Mouse (Mus musculus) hindbrain, embryonic 11.5 days (tissue): Measurements from ENCODE around the gene Olfr1328. TPM values are rescaled to one million over a fixed set of nuclear protein-coding genes. Genes with fewer than 3 reads are reported as not detected.
"Not testable (repeated sequence)": the region's sequence is repeated elsewhere in the genome, so short reads cannot be mapped to it uniquely, and the experiment has no call there.

Experiments used
- ATAC-seq: fragments of 200-750 bp; cut with Nextera tagmentation; 2 replicates; pipeline ENCODE4 v1.8.0; 2017; ENCODE audit warnings: mild to moderate bottlenecking, moderate TSS enrichment, moderate library complexity; ENCODE audit not compliant: low FRiP score
- DNase-seq: peaks from one replicate; pipeline ENCODE4 v3.0.0-alpha.2; 2015; ENCODE audit warnings: low spot score
- H3K27ac ChIP-seq: fragments of 300-500 bp; sonication (generic); 2 replicates; pipeline ENCODE4 v1.5.1; 2014; ENCODE audit warnings: mild to moderate bottlenecking, low read depth, low read length
- H3K27me3 ChIP-seq: fragments of 300-500 bp; sonication (generic); 2 replicates; pipeline ENCODE4 v1.6.1; 2014; ENCODE audit warnings: mild to moderate bottlenecking, low read length, moderate library complexity, mixed read lengths; ENCODE audit not compliant: control insufficient read depth, insufficient read depth
- H3K36me3 ChIP-seq: fragments of 300-500 bp; sonication (generic); 2 replicates; pipeline ENCODE4 v1.6.1; 2014; ENCODE audit warnings: mild to moderate bottlenecking, low read length, moderate library complexity, mixed read lengths; ENCODE audit not compliant: control insufficient read depth, insufficient read depth
- H3K4me1 ChIP-seq: fragments of 300-500 bp; sonication (generic); replicated peaks from 2 replicates; pipeline ENCODE4 v1.6.1; 2014; ENCODE audit warnings: low read length, mixed read lengths; ENCODE audit not compliant: control insufficient read depth, insufficient read depth
- H3K4me2 ChIP-seq: fragments of 300-500 bp; sonication (generic); replicated peaks from 2 replicates; pipeline ENCODE4 v1.6.1; 2014; ENCODE audit warnings: mild to moderate bottlenecking, low read depth, low read length
- H3K4me3 ChIP-seq: fragments of 300-500 bp; sonication (generic); 2 replicates; pipeline ENCODE4 v1.5.1; 2014; ENCODE audit warnings: low read depth, low read length
- H3K9ac ChIP-seq: fragments of 300-500 bp; sonication (generic); 2 replicates; pipeline ENCODE4 v1.6.1; 2014; ENCODE audit warnings: low read depth, low read length
- H3K9me3 ChIP-seq: fragments of 300-500 bp; sonication (generic); 2 replicates; pipeline ENCODE4 v1.6.1; 2016; ENCODE audit warnings: low read length; ENCODE audit not compliant: control insufficient read depth
- WGBS: fragments of 180-500 bp; shearing (Covaris S2); extraction: QIAGEN DNeasy Blood & Tissue Kit; methylation state at CpG from one replicate; pipeline ENCODE4 v1.1.7; 2014; 5-methylcytosine and 5-hydroxymethylcytosine counted together
- polyA plus RNA-seq: library from polyadenylated mRNA; unstranded; fragments of >200 nt; fragmentation: Nextera tagmentation; extraction: Ambion mirVana; gene quantifications from 2 replicates; pipeline ENCODE4 v1.2.1, GENCODE M21; 2014

The Olfr1328 gene
- 0.07 TPM in 1 of 2 replicates, not detected in the other for polyA plus RNA-seq

DNA sequence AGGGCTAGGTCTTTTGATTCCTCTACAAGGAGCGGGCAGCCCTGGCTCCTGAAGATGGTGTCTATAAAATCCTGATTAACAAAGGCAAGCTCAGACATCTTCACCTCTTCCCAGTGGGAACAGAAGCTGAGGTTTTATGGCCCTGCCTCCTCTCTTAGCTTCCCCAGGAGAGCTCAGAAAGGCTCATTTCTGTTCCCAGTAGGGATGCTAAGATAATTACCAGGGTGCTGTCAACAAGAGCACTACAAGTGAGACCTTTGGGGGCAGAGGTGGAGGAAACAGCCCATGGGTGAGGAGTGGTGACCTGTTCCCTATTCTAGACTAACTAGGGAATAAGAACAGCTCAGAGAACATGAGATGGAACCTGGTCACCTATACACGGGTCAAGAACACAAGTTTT lies at the start of gene Olfr1328:
TSS of gene Olfr1328 (minus strand) at position 101 of the 400 bp plus-strand sequence.
- Histone ChIP-seq H3K27me3 (no peaks in the 10 kb centered on the region), H3K4me3 (no peak within 1 kb of the TSS), H3K9me3 (no peaks in the 10 kb centered on the region), H3K36me3 (no peaks in the 10 kb centered on the region), H3K4me2 (no peak within 1 kb of the TSS), H3K9ac (no peak within 1 kb of the TSS), H3K27ac (no peak within 1 kb of the TSS), H3K4me1 (no peaks in the 10 kb centered on the region)
- WGBS: 82% methylated on average over 2 of the region's 2 CpGs
- DNase-seq: no peak
- no peak for ATAC-seq

DNA sequence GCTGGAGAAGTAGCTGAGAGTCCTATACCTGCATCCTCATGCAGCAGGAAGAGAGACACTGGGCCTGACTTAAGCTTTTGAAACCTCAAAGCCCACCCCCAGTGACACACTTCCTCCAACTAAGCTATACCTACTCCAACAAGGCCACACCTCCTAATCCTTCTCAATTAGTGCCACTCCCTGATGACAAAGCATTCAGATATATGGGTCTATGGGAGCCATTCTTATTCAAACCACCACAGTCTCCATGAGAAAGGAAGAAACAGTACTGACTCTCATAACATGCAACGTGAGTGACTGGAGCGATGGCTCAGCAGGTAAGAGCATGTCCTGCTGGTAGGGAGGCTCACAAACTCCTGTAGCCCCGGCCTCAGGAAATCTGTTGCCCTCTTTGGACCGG lies 46.9 kb upstream of the Olfr1328 start:
- Histone ChIP-seq H3K4me2 (no peak overlapping the region), H3K27me3 (no peaks in the 10 kb centered on the region), H3K4me3 (no peak overlapping the region), H3K9ac (no peak overlapping the region), H3K36me3 (no peaks in the 10 kb centered on the region), H3K9me3 (no peaks in the 10 kb centered on the region), H3K27ac (no peak overlapping the region), H3K4me1 (no peaks in the 10 kb centered on the region)
- DNase-seq (no peak), ATAC-seq (no peak; the same call in 1 of the 2 replicates)
- 90% methylated on average over 4 of the region's 4 CpGs for WGBS

DNA sequence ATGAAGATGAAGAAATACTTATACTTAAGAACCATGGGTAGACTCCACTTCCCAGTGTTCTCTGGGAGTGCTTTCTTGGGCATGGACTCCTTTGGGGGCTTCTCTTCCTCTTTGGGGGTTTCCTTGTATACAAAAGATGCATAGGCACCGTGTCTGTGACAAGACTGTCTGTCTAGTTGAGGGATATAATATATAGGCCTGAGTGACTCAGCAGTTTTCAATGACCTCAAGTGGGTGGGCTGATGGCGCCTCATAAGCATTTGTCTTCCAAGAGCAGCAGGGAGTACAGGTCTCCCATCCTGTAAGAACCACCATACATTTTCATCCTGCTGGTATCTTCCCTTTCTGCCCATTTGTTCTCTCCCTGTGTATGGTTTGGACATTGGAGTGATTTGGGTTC lies 34.9 kb upstream of the Olfr1328 start:
- Histone ChIP-seq H3K4me1 (no peaks in the 10 kb centered on the region), H3K27ac (no peak overlapping the region), H3K9ac (no peak overlapping the region), H3K4me2 (no peak overlapping the region), H3K36me3 (no peaks in the 10 kb centered on the region), H3K9me3 (no peaks in the 10 kb centered on the region), H3K4me3 (no peak overlapping the region), H3K27me3 (no peaks in the 10 kb centered on the region)
- DNase-seq (no peak), ATAC-seq (no peak)
- WGBS: 86% methylated on average over 2 of the region's 2 CpGs

DNA sequence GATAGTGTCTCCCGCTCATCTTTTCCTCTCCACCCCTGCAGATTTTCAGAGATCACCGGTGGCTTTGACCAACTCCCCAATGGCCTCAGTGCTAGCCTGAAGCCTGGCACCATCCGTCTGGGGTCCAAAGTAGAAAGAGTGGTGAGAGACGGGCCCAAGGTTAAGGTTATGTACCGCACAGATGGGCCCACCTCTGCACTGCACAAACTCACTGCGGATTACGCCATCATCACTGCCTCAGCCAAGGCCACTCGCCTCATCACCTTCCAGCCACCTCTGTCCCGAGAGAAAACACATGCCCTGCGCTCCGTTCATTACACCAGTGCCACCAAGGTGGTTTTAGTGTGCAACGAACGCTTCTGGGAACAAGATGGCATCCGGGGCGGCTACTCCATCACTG lies 29.3 kb upstream of the Olfr1328 start:
- no peak overlapping the region for H3K4me2 ChIP-seq
- no peaks in the 10 kb centered on the region for H3K36me3 ChIP-seq
- 93% methylated on average over 15 of the region's 15 CpGs for WGBS
- H3K4me3 ChIP-seq: no peak overlapping the region
- no peaks in the 10 kb centered on the region for H3K27me3 ChIP-seq
- no peak overlapping the region for H3K27ac ChIP-seq
- no peak for ATAC-seq
- no peak for DNase-seq
- H3K9me3 ChIP-seq: no peaks in the 10 kb centered on the region
- no peak overlapping the region for H3K9ac ChIP-seq
- no peaks in the 10 kb centered on the region for H3K4me1 ChIP-seq

DNA sequence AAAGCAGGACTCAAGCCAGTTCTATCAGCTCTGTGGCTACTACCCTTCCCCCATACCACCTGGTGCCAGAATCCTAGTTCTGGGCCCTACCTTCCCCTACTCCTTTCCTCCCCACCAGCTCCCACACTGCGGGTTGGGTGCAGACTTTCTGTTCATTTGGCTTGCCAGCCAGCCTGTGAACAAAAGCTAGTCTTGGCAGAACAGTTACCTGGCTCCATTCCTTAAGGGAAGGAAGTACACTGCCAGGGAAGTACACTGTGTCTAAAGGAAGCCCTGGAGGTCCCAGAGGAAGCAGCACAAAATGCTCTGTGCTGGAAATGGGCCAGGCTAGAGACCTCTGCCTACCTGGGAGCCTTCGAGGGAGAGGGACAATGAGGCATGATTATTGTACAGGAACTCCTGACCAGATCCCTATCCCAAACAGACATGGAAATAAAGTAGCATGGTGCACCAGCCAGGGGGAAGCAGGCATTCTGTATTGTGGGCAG lies 22.8 kb upstream of the Olfr1328 start, which contains the start of gene Lao1:
TSS of gene Lao1 (plus strand) at position 438 of the 488 bp plus-strand sequence.
- ATAC-seq (no peak), DNase-seq (no peak)
- Histone ChIP-seq H3K9ac (no peak within 1 kb of the TSS), H3K36me3 (no peaks in the 10 kb centered on the region), H3K4me1 (no peaks in the 10 kb centered on the region), H3K4me2 (no peak within 1 kb of the TSS), H3K27me3 (no peaks in the 10 kb centered on the region), H3K9me3 (no peaks in the 10 kb centered on the region), H3K27ac (no peak within 1 kb of the TSS), H3K4me3 (no peak within 1 kb of the TSS)
- WGBS: 85% methylated on average over 2 of the region's 2 CpGs

DNA sequence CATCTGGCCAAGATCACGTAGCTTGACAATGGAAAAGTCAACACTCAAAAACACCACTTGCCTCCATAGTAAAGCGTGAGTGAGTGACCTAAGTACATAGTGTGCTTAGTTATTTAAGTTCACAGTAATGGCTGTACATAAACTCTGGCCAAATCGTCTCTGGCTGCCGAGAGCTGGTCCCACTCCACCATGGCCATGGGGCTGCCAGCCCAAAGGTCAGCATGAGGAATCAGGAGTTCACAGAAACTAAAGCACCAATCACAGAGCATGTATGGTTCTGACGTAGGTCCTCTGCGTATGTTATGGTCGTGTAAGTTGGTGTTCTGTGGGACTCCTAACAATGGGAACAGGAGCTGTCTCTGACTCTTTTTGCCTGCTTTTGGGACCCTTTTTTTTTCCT lies 20.4 kb upstream of the Olfr1328 start:
- Histone ChIP-seq H3K4me3 (no peak overlapping the region), H3K9ac (no peak overlapping the region), H3K36me3 (no peaks in the 10 kb centered on the region), H3K9me3 (no peaks in the 10 kb centered on the region), H3K4me1 (no peaks in the 10 kb centered on the region), H3K27me3 (no peaks in the 10 kb centered on the region), H3K4me2 (no peak overlapping the region), H3K27ac (no peak overlapping the region)
- WGBS: 91% methylated on average over 7 of the region's 7 CpGs
- no peak for DNase-seq
- no peak for ATAC-seq

DNA sequence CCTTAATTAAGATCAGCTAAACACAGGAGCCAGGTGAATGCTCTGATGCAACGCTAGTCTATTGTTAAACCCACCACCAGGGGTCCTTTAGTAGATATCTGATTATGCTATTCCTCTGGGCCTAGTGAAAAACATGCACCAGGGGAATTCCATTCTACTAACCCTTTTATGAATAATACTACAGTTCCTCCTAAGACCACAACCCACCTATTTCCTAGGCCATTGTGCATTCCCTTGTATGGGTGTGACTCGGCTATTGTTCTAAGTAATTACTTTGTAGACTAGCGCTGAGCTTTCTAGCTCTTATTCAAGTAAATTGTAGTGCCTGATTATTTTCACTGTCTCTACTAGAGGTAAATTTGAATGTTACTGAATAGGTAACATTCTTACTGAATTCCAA lies 7.1 kb downstream of the Olfr1328 start:
- not testable (repeated sequence) for H3K4me1 ChIP-seq, DNase-seq, H3K9ac ChIP-seq, H3K9me3 ChIP-seq, H3K27me3 ChIP-seq, H3K4me3 ChIP-seq, H3K4me2 ChIP-seq, H3K36me3 ChIP-seq, ATAC-seq, H3K27ac ChIP-seq
- 79% methylated on average over 3 of the region's 3 CpGs for WGBS

DNA sequence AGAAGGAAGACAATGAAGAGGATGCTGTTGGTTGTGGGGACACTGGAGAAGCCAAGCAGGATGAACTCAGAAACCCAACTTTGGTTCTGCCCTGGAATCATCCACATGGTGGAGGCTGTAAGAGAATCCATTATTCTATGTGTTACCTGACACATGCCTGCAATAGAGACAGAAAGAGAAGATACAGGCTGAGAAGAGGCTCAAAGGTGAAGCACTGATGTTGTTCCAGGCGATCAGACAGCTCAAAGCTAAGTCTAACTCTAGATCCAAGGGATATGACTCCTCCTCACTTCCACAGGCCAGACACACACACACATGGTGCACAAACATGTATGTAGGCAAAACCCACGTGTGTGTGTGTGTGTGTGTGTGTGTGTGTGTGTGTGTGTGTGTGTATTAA lies 21.0 kb downstream of the Olfr1328 start, which contains the start of gene Olfr1329:
TSS of gene Olfr1329 (minus strand) at position 101 of the 400 bp plus-strand sequence.
- H3K9me3 ChIP-seq, H3K36me3 ChIP-seq, H3K4me1 ChIP-seq, H3K27me3 ChIP-seq, H3K27ac ChIP-seq, H3K4me2 ChIP-seq, ATAC-seq, DNase-seq, H3K9ac ChIP-seq, H3K4me3 ChIP-seq: not testable (repeated sequence)
- WGBS: 68% methylated on average over 2 of the region's 2 CpGs

DNA sequence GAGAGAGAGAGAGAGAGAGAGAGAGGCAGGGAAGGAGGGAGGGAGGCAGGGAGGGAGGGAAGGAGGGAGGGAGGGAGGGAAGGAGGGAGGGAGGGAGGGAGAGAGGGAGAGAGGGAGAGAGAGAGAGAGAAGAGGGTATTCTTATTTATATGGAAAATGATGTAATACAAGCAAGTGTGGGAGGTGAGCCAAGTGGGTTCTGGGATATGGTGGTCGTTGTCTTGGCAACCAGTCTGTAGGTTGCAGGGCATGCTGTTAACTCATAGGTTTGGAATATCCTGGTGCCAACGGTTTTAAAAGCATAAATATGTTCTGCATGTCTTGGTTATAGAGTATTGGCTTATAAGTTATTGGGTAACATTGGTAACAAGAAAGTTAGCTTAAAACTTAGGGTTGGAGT lies 36.4 kb downstream of the Olfr1328 start:
- no peak overlapping the region for H3K9ac ChIP-seq

More for the DNA sequence above, 36.4 kb downstream of the Olfr1328 start:
- Histone ChIP-seq H3K36me3 (no peaks in the 10 kb centered on the region), H3K9me3 (no peaks in the 10 kb centered on the region), H3K27me3 (no peaks in the 10 kb centered on the region), H3K4me3 (no peak overlapping the region), H3K27ac (no peak overlapping the region), H3K4me1 (no peaks in the 10 kb centered on the region), H3K4me2 (no peak overlapping the region)
- DNase-seq (no peak), ATAC-seq (no peak)
- WGBS: 69% methylated on average over 2 of the region's 2 CpGs
